Mouse (Mus musculus) neural tube, embryonic 12.5 days (tissue): ENCODE measurements around the gene Trank1. TPM values are rescaled to one million over a fixed set of nuclear protein-coding genes. Genes with fewer than 3 reads are reported as not detected.
A peak's percentile ranks its signal among the peaks of the same experiment; 100 is the strongest.

ENCODE experiments used
- ATAC-seq: fragments of 200-750 bp; cut with Nextera tagmentation; 2 replicates; pipeline ENCODE4 v1.8.0; 2017; ENCODE audit warnings: low read depth, mild to moderate bottlenecking, moderate TSS enrichment, moderate library complexity; ENCODE audit not compliant: low FRiP score
- H3K27ac ChIP-seq: fragments of 300-500 bp; sonication (generic); 2 replicates; pipeline ENCODE4 v1.5.1; 2016
- H3K27me3 ChIP-seq: fragments of 300-500 bp; sonication (generic); replicated peaks from 2 replicates; pipeline ENCODE4 v1.6.1; 2016; ENCODE audit warnings: mild to moderate bottlenecking
- H3K36me3 ChIP-seq: fragments of 300-500 bp; sonication (generic); 2 replicates; pipeline ENCODE4 v1.6.1; 2016; ENCODE audit warnings: mild to moderate bottlenecking
- H3K4me1 ChIP-seq: fragments of 300-500 bp; sonication (generic); 2 replicates; pipeline ENCODE4 v1.6.1; 2016
- H3K4me2 ChIP-seq: fragments of 300-500 bp; sonication (generic); replicated peaks from 2 replicates; pipeline ENCODE4 v1.6.1; 2016; ENCODE audit warnings: mild to moderate bottlenecking
- H3K4me3 ChIP-seq: fragments of 300-500 bp; sonication (generic); 2 replicates; pipeline ENCODE4 v1.5.1; 2016
- H3K9ac ChIP-seq: fragments of 300-500 bp; sonication (generic); 2 replicates; pipeline ENCODE4 v1.6.1; 2016; ENCODE audit warnings: mild to moderate bottlenecking
- H3K9me3 ChIP-seq: fragments of 300-500 bp; sonication (generic); 2 replicates; pipeline ENCODE4 v1.6.1; 2016; ENCODE audit warnings: mild to moderate bottlenecking
- WGBS: fragments of 180-500 bp; shearing (Covaris S2); methylation state at CpG from one replicate; pipeline ENCODE4 v1.1.7; 2016; 5-methylcytosine and 5-hydroxymethylcytosine counted together
- polyA plus RNA-seq: library from polyadenylated mRNA; unstranded; fragments of >200 nt; fragmentation: Nextera tagmentation; extraction: Ambion mirVana; gene quantifications from 2 replicates; pipeline ENCODE4 v1.2.1, GENCODE M21; 2016

The Trank1 gene
- polyA plus RNA-seq, 1 experiment from 2014 or later, result 1.0 TPM

DNA sequence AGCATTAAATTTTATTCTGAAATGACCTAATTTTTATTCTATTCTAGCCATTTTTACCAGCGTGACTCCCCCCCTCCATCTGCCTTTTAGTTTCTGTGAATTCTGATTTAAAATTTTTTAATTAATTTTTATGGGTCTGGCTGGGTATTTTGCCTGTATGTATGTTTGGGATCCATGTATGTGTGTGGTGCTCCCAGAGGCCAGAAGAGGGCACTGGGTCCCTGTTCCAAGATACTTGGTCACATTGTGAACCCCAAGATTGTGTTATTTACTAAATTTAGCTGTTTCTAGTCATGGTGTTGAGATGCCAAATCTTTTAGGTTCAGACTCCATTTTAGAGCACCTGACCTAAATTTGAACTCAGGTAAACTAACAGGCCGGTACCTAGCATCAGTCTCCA lies 25.1 kb upstream of the Trank1 start:
- H3K27ac ChIP-seq, result no peak overlapping the region
- H3K4me2 ChIP-seq, result no peak overlapping the region
- no peaks in the 10 kb centered on the region for H3K27me3 ChIP-seq
- WGBS, result 76% methylated on average over 2 of the region's 2 CpGs
- H3K9ac ChIP-seq, result no peak overlapping the region
- no peaks in the 10 kb centered on the region for H3K9me3 ChIP-seq
- peaks cover 6% of the 10 kb centered on the region; the same call in 1 of the 2 replicates for H3K4me1 ChIP-seq
- no peaks in the 10 kb centered on the region for H3K36me3 ChIP-seq
- no peak for ATAC-seq
- no peak overlapping the region for H3K4me3 ChIP-seq

GRCm38 (mm10) chr9:111287956-111288355 lies 23.6 kb upstream of the Trank1 start:
- H3K9ac ChIP-seq, result no peak overlapping the region
- H3K27ac ChIP-seq, result no peak overlapping the region
- H3K36me3 ChIP-seq, result no peaks in the 10 kb centered on the region
- no peak for ATAC-seq
- H3K4me1 ChIP-seq, result peaks cover 6% of the 10 kb centered on the region; the same call in 1 of the 2 replicates
- H3K9me3 ChIP-seq, result no peaks in the 10 kb centered on the region
- 90% methylated on average over 4 of the region's 4 CpGs for WGBS
- H3K27me3 ChIP-seq, result no peaks in the 10 kb centered on the region
- no peak overlapping the region for H3K4me2 ChIP-seq
- no peak overlapping the region for H3K4me3 ChIP-seq

GRCm38 (mm10) chr9:111289294-111289831 lies 22.2 kb upstream of the Trank1 start:
- no peaks in the 10 kb centered on the region for H3K27me3 ChIP-seq
- no peak overlapping the region for H3K9ac ChIP-seq
- peak overlapping the region; percentile 9; the same call in 1 of the 2 replicates for H3K4me2 ChIP-seq
- no peaks in the 10 kb centered on the region for H3K36me3 ChIP-seq
- H3K4me1 ChIP-seq, result peaks cover 6% of the 10 kb centered on the region; the same call in 1 of the 2 replicates
- ATAC-seq, result no peak; the same call in 1 of the 2 replicates
- H3K9me3 ChIP-seq, result no peaks in the 10 kb centered on the region
- H3K27ac ChIP-seq, result no peak overlapping the region
- 61% methylated on average over 9 of the region's 9 CpGs for WGBS
- no peak overlapping the region for H3K4me3 ChIP-seq

- Histone ChIP-seq H3K4me3 (no peak overlapping the region), H3K4me2 (peak overlapping the region; percentile 9; the same call in 1 of the 2 replicates)
These were observed 21.7 kb upstream of the Trank1 start for GRCm38 (mm10) chr9:111289832-111290339.

DNA sequence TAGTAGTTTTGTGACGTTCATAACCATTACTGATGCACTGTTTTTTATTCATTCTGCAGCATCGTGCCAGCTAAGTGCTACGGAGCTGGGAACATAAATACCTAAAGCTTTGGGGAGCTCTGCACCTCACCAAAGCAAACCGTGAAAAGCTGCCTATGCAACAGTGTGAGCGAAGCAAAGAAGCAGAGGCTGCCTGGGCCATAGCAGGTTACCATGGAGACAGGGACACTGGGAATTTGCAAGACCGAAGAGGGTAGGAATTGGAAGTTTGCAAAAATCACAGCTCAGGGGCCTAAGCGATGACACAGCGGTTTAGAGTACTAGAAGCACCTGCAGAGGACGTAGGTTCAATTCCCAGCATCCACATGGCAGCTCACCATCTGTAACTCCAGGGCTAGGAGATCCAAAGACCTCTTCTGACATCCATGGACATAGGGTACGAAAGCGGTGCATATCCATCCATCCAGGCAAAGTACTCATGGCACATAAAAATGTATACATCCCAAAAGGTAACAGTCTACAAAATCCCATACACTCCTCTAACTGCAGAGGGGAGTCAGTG lies 20.9 kb upstream of the Trank1 start:
- H3K36me3 ChIP-seq, result no peaks in the 10 kb centered on the region
- WGBS, result 71% methylated on average over 11 of the region's 11 CpGs
- ATAC-seq, result no peak
- no peak overlapping the region for H3K9ac ChIP-seq
- H3K4me3 ChIP-seq, result no peak overlapping the region
- H3K9me3 ChIP-seq, result no peaks in the 10 kb centered on the region
- H3K27me3 ChIP-seq, result no peaks in the 10 kb centered on the region
- H3K4me2 ChIP-seq, result no peak overlapping the region
- H3K4me1 ChIP-seq, result peaks cover 3% of the 10 kb centered on the region; the same call in 1 of the 2 replicates
- H3K27ac ChIP-seq, result no peak overlapping the region

More at GRCm38 (mm10) chr9:111289832-111290339, 21.7 kb upstream of the Trank1 start:
- H3K27ac ChIP-seq, result no peak overlapping the region
- H3K4me1 ChIP-seq, result peaks cover 6% of the 10 kb centered on the region; the same call in 1 of the 2 replicates
- no peaks in the 10 kb centered on the region for H3K9me3 ChIP-seq
- peak; percentile 65; the same call in 1 of the 2 replicates for ATAC-seq
- no peak overlapping the region for H3K9ac ChIP-seq
- WGBS, result 16% methylated on average over 21 of the region's 21 CpGs
- H3K36me3 ChIP-seq, result no peaks in the 10 kb centered on the region
- no peaks in the 10 kb centered on the region for H3K27me3 ChIP-seq

DNA sequence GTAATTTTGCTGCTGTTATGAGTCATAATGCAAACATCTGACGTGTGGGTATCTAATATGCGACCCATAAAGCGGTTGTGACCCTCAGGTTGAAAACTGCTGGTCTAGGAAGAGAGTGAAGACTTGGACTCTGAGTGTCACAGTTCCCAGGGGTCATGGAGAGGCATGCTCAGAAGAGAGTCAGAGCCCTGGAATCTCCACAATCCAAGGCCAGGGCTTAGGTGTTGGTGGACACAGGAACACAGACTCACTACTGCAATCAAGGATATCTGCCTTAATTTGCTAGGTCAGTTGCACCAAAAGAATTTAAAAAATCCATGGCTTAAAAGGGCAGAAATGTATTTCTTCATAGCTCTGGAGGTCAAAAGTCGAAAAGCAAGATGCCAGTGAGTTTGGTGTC lies 18.3 kb upstream of the Trank1 start:
- H3K36me3 ChIP-seq, result no peaks in the 10 kb centered on the region
- H3K4me1 ChIP-seq, result no peaks in the 10 kb centered on the region
- H3K9ac ChIP-seq, result no peak overlapping the region
- no peaks in the 10 kb centered on the region for H3K9me3 ChIP-seq
- H3K4me3 ChIP-seq, result no peak overlapping the region
- no peak for ATAC-seq
- no peak overlapping the region for H3K4me2 ChIP-seq
- no peaks in the 10 kb centered on the region for H3K27me3 ChIP-seq
- 86% methylated on average over 4 of the region's 4 CpGs for WGBS
- no peak overlapping the region for H3K27ac ChIP-seq

DNA sequence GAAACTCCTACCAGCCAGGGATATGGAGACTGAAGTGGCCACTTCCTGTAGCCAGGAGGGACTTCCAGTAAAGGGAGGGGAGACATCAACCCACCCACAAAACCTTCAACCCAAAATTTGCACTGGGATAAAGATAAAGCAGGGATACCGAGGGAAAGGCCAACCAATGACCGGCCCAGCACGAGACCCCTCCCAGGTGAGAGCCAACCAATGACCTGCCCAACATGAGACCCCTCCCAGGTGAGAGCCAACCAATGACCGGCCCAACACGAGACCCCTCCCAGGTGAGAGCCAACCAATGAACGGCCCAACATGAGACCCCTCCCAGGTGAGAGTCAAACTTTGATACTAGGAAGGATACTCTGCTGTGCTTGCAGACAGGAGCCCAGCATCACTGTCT lies 16.6 kb upstream of the Trank1 start:
- Histone ChIP-seq H3K27me3 (no peaks in the 10 kb centered on the region), H3K36me3 (no peaks in the 10 kb centered on the region), H3K9ac (no peak overlapping the region), H3K27ac (no peak overlapping the region), H3K4me3 (no peak overlapping the region), H3K9me3 (no peaks in the 10 kb centered on the region), H3K4me2 (no peak overlapping the region), H3K4me1 (no peaks in the 10 kb centered on the region)
- 92% methylated on average over 6 of the region's 6 CpGs for WGBS
- no peak for ATAC-seq

GRCm38 (mm10) chr9:111295323-111295722 lies 16.2 kb upstream of the Trank1 start:
- no peak overlapping the region for H3K4me2 ChIP-seq
- no peak overlapping the region for H3K4me3 ChIP-seq
- no peaks in the 10 kb centered on the region for H3K27me3 ChIP-seq
- H3K4me1 ChIP-seq, result no peaks in the 10 kb centered on the region
- H3K27ac ChIP-seq, result no peak overlapping the region
- H3K9me3 ChIP-seq, result no peaks in the 10 kb centered on the region
- no peak overlapping the region for H3K9ac ChIP-seq
- no peaks in the 10 kb centered on the region for H3K36me3 ChIP-seq
- no peak for ATAC-seq
- WGBS, result 93% methylated on average over 2 of the region's 2 CpGs

- no peak for ATAC-seq
- Histone ChIP-seq H3K27me3 (no peaks in the 10 kb centered on the region), H3K4me3 (no peak overlapping the region), H3K27ac (no peak overlapping the region), H3K4me1 (no peaks in the 10 kb centered on the region), H3K9ac (no peak overlapping the region), H3K9me3 (no peaks in the 10 kb centered on the region), H3K4me2 (no peak overlapping the region), H3K36me3 (no peaks in the 10 kb centered on the region)
- 77% methylated on average over 7 of the region's 7 CpGs for WGBS
These were observed 15.1 kb upstream of the Trank1 start for GRCm38 (mm10) chr9:111296433-111296832.

GRCm38 (mm10) chr9:111298606-111299005 lies 12.9 kb upstream of the Trank1 start:
- Histone ChIP-seq H3K4me1 (no peaks in the 10 kb centered on the region), H3K27ac (no peak overlapping the region), H3K4me3 (no peak overlapping the region), H3K27me3 (no peaks in the 10 kb centered on the region), H3K9ac (no peak overlapping the region), H3K9me3 (no peaks in the 10 kb centered on the region), H3K36me3 (no peaks in the 10 kb centered on the region), H3K4me2 (no peak overlapping the region)
- WGBS, result 80% methylated on average over 2 of the region's 2 CpGs
- no peak for ATAC-seq

DNA sequence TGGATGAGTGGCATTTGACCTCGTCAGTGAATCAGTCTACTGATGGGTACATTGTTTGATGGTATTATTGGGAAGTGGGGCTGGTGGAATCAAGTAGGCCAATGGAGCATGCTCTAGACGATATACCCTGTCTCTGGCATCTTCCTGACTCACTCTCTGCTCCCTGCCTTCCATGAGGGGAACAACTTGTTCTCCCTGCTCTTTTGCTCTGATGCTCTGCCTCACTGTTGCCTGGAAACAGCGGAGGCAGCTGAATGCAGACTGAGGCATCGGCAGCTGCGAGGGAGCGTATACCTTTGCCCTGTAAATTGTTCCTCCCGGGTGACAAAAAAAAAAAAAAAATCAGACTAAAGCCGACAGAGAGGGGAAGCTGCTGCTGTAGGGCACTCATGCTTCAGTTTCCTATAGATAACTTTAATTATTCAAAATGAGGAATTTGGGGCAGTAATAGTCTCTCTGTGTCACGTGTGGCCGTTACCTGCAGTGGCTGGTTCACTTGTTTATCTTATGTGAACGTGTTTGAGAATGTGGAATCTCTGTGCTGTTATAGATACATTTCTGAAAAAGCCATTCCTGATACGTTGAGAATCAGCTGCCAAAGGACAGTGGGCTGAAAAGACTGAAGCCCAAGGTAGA lies 9.2 kb upstream of the Trank1 start:
- no peak overlapping the region for H3K4me3 ChIP-seq
- 69% methylated on average over 12 of the region's 12 CpGs for WGBS
- ATAC-seq, result no peak

DNA sequence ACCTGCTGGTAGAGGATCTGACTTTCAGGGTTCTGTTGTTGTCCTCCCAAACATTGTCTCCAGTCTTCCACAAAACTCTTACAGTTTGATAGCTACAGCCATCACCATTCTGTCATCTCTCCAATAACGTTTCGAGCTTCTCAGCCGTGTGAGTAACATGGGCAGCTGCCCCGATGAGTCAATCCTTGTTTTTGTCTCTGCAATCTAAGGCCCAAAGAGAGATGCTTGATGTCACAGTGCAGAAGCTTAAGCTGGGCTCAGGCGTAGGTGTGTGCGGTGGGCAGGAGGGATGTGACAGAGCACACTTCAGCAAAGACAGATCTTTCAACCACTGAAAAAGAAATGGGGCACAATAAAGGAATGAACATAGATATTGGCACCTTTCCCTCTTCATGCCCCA lies 7.5 kb upstream of the Trank1 start:
- Histone ChIP-seq H3K4me3 (no peak overlapping the region), H3K4me2 (no peak overlapping the region), H3K27ac (no peak overlapping the region), H3K9me3 (no peaks in the 10 kb centered on the region), H3K27me3 (0 out of 2 replicates have a peak, but pooled peaks cover 1% of the 10 kb centered on the region), H3K36me3 (no peaks in the 10 kb centered on the region), H3K4me1 (no peaks in the 10 kb centered on the region), H3K9ac (no peak overlapping the region)
- 92% methylated on average over 6 of the region's 6 CpGs for WGBS
- ATAC-seq, result no peak

More for the DNA sequence above, 9.2 kb upstream of the Trank1 start:
- no peaks in the 10 kb centered on the region for H3K4me1 ChIP-seq
- H3K36me3 ChIP-seq, result no peaks in the 10 kb centered on the region
- no peaks in the 10 kb centered on the region for H3K27me3 ChIP-seq
- no peak overlapping the region for H3K4me2 ChIP-seq
- no peak overlapping the region for H3K9ac ChIP-seq
- H3K27ac ChIP-seq, result no peak overlapping the region
- H3K9me3 ChIP-seq, result no peaks in the 10 kb centered on the region
